Mouse (Mus musculus): ENCODE measurements around the gene Lacc1.
"Not testable (repeated sequence)": the region's sequence is repeated elsewhere in the genome, so short reads cannot be mapped to it uniquely, and the experiment has no call there.

Gene Lacc1

DNA sequence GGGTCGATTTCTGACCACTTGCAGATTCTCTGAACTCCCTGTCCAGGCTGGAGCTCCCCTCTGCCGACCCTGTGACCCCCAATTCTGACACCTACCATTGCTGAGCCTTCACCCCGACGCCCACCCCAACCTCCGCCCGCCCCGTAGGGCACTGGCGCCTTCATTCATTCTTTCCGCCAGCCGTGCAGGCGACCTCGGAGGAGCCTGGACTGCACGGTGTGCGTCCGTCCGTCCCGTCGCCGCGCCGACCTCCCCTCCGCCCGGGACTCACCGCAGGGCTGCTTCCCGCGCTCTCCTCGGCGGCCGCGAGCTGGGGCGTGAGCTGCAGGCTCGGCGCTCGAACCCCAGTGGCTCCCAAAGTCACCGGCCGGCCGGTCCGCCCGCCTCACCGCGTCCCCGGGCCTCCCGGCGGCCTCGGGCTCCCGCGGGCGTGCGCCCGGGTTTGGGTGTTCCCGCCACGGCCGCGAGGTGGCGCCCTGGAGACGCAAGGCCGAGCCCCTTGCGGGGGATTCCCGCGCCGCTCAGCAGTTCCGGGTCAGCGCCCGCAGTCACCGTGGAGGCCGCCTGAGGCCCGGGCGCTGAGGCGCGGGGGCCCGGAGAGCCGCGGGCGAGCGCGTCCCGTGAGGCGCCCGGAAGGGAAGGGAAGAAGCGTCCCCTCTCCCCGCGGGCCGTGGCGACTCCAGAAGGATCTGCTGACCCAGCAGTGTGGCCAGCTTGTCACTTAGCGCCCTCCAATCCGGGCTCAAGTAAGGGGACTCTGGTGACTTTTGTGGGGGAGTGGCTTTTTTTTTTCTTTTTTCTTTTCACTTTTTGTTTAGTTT is at the start of gene Lacc1, which contains the start of gene Ccdc122:
Lacc1 (minus strand) TSS at position 679 of the 821 bp plus-strand sequence.
Ccdc122 (plus strand) TSS at position 547 of the 821 bp plus-strand sequence.
- peak; percentile 71 for DNase-seq (ENCODE audit: low read depth, low spot score)

DNA sequence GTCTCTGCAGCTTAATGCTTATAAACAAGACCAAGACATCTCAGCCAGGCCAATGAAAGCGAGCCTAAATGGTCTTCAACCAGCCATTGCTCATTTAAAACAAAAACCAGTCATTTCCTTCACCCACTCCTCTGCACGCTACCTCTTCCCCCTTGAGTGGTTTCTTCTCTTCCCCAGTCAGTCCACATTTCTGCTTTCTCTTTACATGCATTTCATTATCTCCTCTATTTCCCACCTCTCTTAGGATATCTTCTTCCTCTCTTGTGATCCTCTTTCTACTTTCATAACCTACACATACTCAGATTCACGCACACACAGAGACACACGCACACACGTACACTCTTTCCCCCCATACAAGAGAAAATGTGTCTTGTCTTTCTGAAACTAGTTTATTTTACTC is 44.5 kb upstream of the Lacc1 start:
- DNase-seq (ENCODE audit: low read depth, low spot score): no peak

DNA sequence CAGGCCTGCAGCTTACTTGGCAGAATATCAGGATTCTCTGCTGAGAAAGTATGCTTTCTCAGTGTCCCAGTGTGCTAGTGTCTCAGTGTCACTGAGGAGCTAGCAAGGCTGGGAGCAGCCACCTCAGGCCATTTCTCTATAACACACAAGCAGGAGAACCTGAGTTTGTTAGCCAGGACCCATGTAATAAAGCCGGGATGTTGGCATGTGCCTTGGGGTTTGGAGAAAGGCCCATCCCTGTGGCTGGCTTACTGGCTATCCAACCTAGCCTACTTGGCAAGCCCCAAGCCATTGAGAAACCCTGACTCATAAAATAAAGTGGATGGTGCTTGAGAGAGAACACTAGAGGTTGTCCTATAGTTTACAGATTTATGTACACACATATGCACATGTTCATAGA is 32.7 kb upstream of the Lacc1 start:
- no peak for DNase-seq (ENCODE audit: low read depth, low spot score)

DNA sequence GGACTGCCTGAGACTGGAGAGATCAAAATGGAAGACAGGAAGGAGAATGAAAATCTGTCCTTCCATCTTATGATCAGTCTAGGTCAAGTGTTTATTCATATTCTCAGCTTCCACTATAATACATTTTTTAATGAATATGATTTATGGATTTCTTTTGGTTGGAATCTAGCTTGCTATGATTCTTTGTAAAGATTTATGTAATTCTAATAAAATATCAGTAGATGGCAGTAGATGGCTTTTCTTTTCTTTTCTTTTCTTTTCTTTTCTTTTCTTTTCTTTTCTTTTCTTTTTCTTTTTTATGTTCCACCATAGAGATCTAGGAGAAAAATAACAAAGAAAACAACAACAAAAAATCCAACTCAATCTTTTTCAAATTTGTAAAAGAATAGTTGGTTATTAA is 16.6 kb upstream of the Lacc1 start:
- no peak for DNase-seq (ENCODE audit: low read depth, low spot score)

DNA sequence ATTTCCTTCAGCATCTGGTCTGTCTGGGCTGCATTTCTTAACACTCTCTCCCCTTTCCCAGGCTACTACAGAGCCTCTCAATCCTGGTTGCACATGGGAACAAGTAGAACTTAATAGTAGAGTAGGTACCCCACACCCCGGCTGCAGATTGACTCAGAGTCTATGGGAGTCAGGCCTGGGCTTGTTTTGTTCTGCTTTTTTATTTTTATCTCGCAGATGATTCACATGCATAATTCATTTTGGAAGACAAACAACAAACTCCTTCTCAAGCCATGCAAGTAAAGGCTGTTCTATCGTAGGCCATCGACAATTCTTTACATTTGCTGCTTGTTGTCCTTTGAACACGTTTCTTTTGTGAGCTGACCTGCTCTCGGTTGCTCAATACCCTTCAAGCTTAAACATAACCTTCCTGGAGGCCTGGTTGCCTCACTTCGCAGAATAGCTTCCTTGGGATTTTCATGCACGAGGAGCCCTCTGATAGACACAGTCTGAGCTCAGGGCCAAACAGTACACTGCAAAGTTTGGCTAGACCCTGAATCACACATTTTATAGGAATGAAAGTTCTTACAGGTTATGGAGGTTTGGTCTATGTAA is 1.2 kb upstream of the Lacc1 start:
- DNase-seq (ENCODE audit: low read depth, low spot score): no peak

DNA sequence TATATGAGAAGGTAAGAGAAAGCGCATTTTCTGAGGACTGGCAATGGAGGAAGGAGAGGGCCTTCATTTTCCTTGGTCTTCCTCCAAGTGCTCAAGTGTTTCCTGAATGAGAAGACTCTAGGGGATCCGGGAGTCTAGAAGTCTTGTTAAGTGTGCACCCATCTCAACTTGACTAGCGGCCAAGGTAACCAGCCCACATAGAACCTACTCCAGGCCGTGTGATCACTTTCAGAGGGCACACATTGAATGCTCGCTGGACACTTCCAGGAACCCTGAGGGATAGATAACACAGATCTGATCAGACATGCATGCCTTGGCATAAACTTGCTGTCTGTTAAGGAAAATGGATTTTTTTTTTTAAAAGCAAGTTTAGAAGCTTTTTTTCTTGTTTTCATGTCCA is 626 bp upstream of the Lacc1 start:
- no peak for DNase-seq (ENCODE audit: low read depth, low spot score)

DNA sequence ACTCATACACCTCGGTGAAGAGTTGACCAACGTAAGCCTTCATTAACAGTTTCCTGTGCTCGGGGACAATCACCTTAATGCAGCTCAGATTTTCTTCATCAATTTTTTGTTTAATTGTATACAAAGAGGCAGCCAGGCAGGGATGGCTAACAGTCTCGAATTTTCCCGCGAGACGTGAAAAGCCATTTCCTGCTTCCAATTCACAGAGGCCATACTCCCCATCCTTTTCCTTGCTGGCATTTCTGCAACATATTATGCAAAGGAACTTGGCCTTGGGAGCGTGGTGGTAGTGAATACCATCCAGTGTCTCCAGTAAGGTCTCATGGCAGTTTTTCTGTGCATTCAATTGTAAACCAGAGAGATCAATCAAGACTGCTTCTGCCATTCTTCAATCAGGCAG is 1.7 kb downstream of the Lacc1 start:
- DNase-seq (ENCODE audit: low read depth, low spot score): no peak

DNA sequence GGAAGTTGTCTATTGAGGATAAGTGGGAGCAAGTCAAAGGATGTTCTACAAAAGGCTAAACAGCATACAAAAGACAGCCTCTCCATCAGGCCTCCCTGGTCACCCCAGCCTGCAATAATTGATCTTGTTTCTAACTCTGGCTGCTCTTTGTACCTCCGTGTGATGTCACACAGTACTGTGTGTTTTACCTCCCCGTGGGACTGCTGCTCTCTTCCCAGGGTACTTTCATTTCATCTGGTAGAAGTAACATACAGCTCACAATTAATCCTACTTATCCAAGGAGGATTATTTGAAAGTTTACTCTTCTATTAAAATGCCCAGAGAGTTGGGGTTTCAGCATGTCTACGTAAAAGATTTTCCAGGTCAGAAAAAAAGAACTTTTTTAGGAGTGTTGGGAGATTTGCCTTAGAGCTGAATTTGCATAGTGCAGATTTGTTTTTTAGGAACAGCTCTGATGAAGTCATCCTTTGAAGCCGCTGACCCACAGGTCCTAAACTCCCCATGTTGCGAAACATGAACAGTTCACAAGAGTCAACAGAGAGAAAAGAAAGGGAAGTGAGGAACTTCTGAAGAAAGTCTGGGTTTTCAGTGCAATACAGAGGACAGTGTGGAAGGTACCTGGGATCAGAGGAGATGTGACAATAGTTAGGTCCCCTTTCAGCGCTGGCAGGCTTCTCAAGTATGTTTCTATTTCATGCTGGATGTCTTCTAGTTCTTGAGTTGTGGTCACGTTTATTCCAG is 2.4 kb downstream of the Lacc1 start:
- no peak for DNase-seq (ENCODE audit: low read depth, low spot score)

DNA sequence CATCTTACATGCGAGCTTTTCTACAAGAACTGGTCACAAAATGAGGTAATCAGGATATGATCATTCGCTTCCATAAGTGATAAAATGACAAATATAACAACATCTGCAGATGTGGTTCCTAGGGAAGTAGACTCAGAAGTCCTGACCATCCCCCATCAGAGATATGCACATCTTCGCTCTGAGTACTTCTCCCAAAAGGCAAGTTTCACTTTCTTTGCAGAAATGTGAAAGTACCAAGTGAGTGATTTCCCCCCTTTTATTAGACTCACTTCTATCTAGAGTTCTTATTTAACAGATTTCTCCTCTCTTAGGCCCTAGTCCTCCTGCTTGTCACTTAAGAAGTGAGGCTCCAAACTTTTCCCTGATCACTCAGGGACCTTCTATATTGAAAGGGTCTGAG is 3.3 kb downstream of the Lacc1 start:
- no peak for DNase-seq (ENCODE audit: low read depth, low spot score)

DNA sequence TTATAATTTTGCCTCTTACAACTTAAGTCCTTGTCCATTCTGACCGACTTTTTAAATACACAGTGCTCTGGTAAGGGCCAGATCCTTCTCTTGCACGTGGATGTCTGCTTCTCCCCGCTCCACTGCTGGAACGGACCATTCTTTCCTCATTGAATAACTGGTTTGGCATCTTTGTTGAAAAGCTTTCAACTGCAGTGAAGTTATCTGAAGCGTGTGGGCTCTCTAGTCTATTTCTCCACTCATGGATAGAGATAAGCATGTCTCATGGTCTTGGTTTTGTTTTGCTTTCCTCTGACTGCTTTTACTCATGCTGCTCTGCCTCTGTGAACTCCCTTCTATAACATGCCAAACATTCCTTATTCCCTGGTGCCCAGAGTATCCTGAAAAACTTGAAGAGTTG is 4.3 kb downstream of the Lacc1 start:
- DNase-seq (ENCODE audit: low read depth, low spot score): no peak

DNA sequence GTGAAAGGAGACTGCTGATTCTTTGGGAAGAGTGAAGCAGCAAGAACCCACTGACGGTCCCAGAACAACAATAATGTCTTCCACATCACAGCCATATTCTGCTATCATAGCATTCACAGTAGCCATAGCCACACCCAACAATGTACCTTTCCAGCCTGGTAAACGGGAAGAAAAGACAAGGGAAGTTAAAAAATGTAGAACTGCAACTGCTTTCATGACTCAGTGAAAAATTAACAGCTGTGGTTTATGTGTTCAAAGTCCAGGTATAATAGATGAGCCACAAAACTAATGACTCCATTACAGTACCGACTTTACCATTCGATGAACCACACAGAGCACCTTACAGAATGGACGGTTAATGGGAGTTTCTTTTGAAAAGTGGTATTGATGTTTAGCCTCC is 5.9 kb downstream of the Lacc1 start:
- no peak for DNase-seq (ENCODE audit: low read depth, low spot score)

DNA sequence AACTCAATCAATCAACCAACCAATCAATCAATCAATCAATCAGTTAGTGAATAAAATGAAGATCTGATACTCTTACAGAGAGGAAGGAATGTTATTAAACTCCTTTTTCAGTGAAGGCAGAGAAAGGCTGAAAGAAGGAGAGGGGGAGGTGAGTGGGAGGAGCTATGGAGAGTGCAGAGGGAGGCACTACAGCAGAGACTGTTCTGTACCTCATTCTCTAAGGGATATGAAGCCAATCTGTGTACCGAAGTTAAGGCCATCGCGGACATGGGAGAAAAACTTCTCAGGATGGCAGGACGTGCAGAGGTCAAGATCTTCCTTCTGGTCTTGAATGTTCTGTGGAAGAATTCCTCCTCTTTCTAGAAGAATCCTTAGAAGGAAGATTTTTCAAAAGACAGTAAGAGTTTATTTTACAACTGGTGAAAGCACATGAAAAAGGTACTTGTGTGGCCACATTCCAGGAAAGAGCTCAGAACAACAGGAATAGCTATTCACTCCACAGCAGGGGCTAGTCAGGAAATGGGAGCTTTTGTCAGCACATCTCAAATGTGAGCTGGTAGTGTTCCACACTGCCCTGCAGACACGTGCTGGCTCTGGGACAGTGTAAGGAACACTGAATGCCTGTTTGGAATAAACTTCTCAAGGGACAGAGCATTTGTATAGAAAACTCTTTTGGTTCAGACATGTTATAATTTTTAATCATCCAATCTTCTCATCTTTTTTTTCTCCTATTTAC is 7.2 kb downstream of the Lacc1 start:
- DNase-seq (ENCODE audit: low read depth, low spot score): peak; percentile 91

DNA sequence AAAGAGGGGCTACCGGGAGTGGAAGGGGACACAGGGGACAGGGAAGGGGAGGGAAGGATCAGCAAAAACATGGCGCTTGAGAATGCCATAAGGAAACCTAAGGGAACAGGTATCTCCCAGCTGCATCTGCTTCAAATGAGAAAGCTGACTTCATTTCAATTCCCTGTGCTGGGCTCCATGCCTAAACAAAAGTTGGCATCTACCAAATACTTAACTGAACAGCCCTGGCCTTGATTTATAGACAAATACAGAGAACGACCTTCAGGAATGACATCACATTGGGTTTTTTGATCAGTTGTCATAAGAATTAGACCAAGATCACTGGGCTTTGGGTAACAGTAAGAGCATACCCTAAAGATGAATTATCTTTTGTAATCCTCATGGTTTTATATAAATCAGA is 12.2 kb downstream of the Lacc1 start:
- no peak for DNase-seq (ENCODE audit: low read depth, low spot score)

DNA sequence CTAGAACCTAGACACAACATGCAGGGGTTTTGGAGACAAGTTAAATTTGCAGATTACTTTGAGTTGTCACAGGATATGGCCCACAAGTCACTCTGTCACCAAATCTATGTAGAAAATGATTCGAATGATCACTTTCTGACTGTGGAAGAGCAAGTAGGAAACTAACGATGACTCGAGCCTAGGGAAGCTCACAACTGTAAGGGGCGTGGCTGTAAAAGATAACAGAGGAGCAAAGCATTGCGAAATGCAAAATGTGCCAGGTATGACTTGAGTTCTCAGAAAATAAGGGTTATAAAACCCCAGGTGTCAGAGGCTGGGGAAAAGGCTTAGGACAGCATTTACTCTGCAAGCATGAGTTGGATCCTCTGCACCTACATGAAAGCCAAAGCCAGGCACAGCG is 19.5 kb downstream of the Lacc1 start:
- DNase-seq (ENCODE audit: low read depth, low spot score): no peak

DNA sequence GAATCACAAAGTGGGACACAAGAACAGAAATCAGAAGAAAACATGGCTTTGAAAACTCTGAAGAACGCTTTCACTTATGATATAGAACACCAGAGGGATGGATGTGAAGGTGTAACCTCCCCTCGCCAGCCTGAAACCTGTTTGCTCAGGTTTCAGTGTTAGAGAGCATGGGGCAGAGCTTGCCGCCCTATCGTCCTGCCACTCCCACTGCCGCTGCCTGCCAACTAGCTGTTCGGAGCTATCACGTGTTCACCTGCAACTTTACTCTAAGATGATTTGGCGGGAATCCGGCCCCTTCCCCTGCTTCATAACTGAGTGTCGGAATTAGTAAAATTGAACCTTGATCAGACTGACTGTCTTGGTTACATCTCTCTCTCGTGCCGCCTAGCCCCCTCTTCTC is 19.9 kb downstream of the Lacc1 start:
- DNase-seq (ENCODE audit: low read depth, low spot score): not testable (repeated sequence)

DNA sequence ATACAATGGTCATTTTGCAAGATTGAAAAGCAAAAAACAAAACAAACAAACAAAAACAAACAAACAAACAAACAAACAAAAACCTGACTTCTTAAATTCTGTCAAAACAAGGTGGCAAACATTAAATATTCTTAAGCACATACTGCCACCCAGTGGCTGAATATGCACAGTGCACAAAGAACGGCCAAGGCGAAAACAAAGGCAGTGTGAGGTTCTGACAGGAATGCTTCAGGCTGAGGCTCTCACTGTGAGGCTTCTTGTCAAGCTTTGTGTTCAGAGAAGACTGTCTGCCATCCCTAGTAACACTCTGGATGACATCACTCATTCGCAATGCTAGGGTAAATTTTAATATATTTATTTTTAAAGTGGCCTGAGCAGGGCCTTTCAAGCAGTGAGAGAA is 24.9 kb downstream of the Lacc1 start:
- DNase-seq (ENCODE audit: low read depth, low spot score): peak; percentile 74

DNA sequence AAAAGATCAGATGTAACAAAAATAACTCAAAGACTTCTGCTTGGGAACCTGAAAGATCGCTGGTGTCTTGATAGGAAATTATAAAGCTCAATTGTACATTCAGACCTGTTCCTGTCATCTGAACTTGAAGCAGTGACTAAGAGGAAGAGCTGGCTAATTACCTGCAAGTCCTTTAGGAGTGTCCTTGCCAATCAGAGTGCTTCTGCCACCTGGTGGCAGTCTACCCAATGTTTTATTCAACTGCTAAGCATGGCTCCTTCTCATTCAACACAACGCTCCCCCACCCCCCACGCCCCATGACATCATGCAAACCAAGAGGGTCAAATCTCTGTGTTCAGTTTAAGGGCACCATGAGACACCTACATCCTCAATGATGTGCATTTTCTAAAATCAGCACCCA is 28.5 kb downstream of the Lacc1 start:
- DNase-seq (ENCODE audit: low read depth, low spot score): peak; percentile 92

DNA sequence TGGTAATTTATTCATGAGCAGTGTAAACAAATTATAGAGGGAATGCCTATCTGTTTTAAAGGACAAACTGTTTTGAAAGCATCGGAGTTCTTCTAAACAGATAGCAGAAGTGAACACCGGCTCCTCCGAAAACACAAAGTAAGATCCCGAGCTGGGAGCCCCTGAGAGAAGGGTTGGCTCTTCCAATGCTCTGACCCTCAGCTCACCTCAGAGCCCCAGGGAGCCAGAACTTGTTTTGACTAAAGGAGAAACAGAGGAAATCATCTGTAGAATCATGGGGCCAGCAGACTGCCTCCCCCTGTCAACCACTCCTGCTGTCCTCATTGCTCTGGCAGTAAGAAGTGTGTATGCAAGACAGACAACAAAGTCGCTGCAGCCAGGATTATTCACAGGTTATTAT is 31.1 kb downstream of the Lacc1 start:
- peak; percentile 52 for DNase-seq (ENCODE audit: low read depth, low spot score)

DNA sequence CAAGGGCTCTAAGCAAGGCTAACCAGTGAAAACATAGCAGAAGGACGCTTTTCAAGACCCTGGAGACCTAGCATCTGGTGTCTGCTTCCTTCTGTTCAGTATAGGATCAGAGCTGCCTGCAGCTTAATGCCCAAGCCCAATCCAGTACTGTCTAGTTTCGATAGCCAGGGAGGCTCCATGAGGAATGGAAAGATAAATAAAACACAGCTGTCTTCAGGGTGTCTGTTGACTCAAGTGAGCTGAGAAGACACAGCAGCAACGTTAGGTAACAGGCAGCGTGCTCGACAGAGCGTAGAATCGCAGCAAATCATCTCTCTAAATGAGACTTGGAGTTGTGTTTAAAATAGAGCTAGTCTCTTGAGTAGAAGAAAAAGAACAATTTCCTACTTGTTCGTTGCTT is 32.0 kb downstream of the Lacc1 start:
- peak; percentile 25 for DNase-seq (ENCODE audit: low read depth, low spot score)

DNA sequence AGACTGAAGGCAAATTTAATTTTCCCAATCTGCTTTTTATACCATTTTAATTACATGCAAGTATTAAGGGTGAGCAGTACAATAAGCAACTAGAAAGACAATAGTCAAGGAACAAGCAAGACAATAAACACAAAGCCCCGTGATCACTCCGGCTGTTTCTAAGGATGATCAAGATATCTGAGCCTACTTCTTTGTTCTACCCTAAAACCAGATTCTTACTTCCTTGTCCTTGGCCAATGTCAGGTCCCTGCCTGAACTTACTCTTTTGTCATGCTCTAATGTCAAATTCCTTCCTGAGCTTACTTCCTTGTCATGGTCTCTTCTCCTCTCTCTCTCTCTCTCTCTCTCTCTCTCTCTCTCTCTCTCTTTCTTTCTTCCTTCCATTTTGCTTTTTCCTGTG is 46.4 kb downstream of the Lacc1 start:
- DNase-seq (ENCODE audit: low read depth, low spot score): peak; percentile 94

DNA sequence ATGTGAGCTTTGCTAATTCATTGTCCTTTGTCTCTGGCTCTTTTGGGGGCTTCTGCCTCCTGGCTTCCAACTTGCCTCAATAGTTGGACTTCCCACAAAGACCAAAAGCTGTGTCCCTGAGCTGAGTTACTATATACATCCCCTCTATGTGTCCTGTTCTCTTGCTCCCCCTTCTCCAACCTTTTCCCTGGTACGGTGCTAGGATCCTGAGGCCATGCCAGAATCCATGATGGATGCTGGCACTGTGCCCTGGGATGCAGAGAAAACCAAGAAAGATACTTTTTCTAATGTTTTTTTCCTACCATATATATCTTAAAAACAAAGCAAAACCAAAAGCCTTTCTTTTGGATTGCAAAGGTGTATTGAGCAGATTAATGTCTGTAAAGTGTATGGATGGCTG is 54.9 kb downstream of the Lacc1 start:
- no peak for DNase-seq (ENCODE audit: low read depth, low spot score)

DNA sequence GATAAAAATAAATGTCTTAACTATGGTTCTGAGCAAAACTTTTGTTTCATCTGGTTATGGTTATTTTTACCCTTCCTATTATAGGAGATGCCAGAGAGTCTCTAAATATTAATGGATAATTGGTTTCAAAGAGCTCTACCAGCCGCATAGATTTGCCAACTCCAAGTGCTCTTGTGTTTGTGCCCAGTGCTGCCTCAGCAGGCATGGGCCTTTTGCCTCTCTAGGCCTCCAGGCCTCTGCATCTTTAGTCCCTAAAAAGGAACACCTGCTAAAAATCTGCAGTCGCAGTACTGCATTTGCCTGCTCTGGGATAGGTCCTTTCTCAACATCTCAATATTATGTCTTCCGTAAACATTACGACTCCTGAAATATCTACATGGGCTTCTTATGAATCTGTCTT is 55.5 kb downstream of the Lacc1 start:
- DNase-seq (ENCODE audit: low read depth, low spot score): no peak
